Mouse (Mus musculus): ENCODE measurements around the gene Slc30a5.

GRCm38 (mm10) chr13:100786414-100786867, 46.8 kb downstream of the Slc30a5 start, which contains the start of gene Ccnb1:
- TF ChIP-seq CTCF (IDR thresholded peaks at IDR 0.05; ENCODE audit: control insufficient read depth, insufficient read depth, low read length): peak; percentile 51
- peak; percentile 79 for TF ChIP-seq POLR2A (IDR thresholded peaks at IDR 0.05; ENCODE audit: borderline replicate concordance, control insufficient read depth, low read depth, low read length)
